Mouse (Mus musculus): ENCODE measurements around the gene Clhc1. TPM values are rescaled to one million over a fixed set of nuclear protein-coding genes. Genes with fewer than 3 reads are reported as not detected.
A peak's percentile ranks its signal among the peaks of the same experiment; 100 is the strongest.
"Not testable (repeated sequence)": the region's sequence is repeated elsewhere in the genome, so short reads cannot be mapped to it uniquely, and the experiment has no call there.

Clhc1 gene
- total RNA-seq (2021) = under 1 TPM; 0.17 to 0.26 TPM
- long read RNA-seq, experiment 1 = 0 reads
- long read RNA-seq, experiment 2 = 0 reads

DNA sequence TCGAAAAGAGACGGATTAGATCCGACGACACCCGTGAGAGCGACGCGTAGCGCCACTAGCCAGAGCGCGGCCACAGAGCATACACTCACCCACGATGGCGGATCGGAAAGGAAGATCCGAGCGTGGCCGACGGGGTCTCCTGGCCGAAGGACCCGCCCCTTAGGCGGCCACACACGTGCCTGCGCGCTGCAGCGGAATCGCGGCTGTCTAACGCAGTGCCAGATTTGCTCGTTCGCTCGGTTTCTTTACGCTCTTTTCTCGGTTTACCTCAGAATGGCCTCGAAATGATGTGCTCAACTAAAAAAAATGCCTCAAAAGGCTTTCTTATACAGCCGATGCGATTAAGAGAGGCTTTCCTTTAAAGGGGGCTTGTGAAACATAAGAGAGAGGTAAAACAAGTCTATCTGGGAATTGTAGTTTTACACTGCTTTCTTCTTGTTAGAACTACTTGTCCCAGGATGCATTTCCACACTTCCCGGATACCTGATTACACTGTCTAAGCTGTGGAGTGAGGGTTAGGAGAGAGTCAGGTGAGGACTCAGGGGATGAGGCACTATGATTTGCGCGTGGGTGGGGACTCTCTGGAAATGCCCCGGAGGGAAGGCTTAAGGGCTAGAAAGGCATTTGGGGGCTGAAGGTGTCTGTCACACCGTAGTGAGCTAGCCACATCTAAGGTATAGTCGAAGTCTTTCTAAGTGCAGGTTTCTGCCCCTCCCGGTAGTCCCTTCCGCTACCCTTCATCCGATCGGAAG is at the start of gene Clhc1, which contains the start of gene Rps27a:
Gene Clhc1 (plus strand): TSS at position 199 of the 752 bp plus-strand sequence.
Gene Rps27a (minus strand): TSS at position 358 of the 752 bp plus-strand sequence.
- DNase-seq (ENCODE audit: low spot score in 2 of 2) = peak; percentile 80 to 97

DNA sequence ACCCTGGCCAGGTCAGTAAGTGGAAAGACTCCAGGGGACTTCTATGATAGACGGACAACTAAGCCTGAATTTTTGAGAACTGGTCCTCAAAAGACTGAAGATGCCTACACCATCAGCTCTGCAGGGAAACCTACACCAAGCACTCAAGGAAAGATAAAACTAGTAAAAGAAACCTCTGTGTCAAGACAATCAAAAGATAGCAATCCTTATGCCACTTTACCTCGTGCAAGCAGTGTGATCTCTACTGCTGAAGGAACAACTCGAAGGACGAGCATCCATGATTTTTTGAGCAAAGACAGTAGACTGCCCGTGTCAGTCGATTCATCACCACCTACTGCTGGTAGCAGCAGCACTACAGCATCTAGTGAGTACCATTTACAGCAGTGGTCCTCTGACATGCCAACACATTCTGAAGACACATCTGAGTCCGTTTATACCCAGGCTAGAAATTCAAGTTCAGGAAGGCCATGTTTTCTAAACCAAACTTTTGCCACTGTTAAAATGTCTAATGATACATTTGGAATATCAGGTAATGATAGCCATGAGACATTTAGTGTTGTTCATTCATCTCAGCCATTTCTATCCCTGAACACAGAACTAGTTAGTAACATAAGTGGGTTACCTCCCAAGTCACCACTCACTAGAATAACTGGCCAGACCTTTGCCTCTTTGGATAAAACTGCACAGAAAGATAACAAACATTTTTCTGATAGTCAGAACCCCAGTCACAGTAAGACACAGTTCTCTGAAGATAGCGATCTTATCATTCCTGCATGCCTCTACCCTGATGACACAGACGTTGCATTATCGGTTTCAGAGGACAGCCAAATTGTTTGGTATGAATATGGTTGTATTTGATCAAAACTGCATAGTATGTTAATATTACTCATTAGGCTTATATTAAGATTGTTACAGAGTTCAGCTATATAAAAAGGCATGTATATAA is 43.5 kb upstream of the Clhc1 start:
- DNase-seq (ENCODE audit: low spot score in 2 of 2) = no peak

- no peak for DNase-seq (ENCODE audit: low spot score in 2 of 2)
Observed at GRCm38 (mm10) chr11:29504899-29505625, 42.7 kb upstream of the Clhc1 start.

GRCm38 (mm10) chr11:29509421-29509820 is 38.3 kb upstream of the Clhc1 start:
- no peak for DNase-seq (ENCODE audit: low spot score in 2 of 2)

GRCm38 (mm10) chr11:29512818-29513535 is 34.8 kb upstream of the Clhc1 start:
- DNase-seq (ENCODE audit: low spot score in 2 of 2) = no peak

GRCm38 (mm10) chr11:29514325-29514681 is 33.4 kb upstream of the Clhc1 start:
- no peak for DNase-seq (ENCODE audit: low spot score in 2 of 2)

DNA sequence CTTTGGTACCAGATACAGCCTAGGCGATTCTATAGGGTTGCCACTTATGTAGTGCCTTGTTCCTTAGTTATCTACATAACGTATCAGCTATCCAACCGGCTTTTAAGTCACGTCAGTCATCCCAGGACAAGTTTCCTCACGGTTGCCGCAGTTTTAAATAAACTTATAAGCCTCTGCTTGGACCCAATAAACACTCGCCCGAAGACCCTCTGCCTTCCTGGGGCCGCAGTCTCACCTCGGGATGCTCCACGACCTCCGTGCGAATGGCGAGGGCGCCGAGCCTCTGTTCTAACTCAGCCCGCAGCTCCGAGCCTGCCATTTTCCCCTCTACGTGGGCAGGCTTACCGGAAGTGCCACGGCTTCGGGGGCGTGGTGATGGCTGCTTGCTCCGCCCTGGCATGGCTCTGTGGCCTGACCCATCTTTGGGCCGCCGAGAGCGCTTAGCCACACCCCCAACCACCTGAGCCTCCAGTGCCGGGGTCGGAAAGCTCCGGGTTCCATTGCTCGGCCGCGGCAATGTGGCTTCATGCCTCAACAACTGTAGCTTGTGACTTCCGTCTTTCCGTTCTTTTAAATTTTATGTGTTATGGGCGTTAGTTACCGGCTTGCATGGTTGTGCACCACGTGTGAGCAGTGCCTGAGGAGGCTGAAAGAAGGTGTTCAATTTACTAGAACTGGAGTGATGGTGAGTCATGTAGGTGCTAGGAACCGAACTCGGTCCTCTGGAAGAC is 32.9 kb upstream of the Clhc1 start, which contains the start of gene Prorsd1:
Gene Prorsd1 (minus strand): TSS at position 352 of the 731 bp plus-strand sequence.
- DNase-seq (ENCODE audit: low spot score in 2 of 2) = peak; percentile 76 to 89

GRCm38 (mm10) chr11:29525988-29526794 is 21.6 kb upstream of the Clhc1 start, which contains the start of gene Mtif2:
TSS of gene Mtif2 (plus strand) at chr11:29526408.
- DNase-seq (ENCODE audit: low spot score in 2 of 2) = peak; percentile 66 to 77

DNA sequence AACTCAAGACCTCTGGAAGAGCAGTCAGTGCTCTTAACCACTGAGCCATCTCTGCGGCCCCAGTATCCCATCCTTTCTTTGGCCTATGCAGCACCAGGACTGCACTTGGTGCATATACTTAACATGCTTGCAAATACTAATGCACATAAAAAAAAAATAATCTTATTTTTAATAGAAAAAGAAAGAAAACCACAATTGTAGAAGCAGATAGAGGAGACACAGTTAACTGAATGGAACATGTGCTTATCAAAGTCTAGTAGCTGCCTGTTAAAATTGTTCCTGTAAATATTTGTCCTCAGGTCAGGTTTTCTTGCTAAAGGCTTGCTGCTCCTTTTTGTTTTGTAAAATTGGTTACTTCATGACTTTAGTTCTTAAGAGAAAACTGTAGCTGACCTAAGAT is 9.5 kb upstream of the Clhc1 start:
- no peak for DNase-seq (ENCODE audit: low spot score in 2 of 2)

DNA sequence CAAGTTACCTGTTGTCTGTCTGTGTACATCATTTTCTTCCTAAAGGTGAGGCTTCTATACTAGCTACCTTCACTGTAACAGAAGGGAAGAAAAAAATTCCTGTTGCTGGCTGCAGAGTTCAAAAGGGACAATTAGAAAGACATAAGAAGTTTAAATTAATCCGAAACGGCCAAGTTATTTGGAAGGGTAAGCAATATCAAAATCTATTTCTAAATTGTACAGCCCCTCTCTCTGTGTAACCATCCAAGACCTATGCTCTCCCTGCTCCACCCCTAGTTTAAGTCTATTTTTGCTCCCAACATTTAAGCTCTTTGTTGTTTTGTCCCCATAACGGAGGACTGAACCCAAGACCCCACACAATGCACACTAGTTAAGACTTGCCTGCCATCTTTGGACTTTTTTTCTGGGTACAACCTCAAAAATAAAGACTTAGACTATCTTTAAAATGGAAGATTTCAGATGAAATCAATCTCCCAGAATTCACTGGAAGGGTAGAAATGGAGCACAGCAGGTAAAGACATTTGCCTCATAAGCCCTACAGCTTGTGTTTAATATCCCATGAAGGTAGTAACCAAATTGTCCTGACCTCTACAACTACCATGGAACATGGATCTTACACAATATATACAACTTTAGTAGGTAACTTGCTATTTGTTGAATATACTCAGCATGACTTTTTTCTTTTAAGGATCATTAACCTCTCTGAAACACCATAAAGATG is 3.4 kb upstream of the Clhc1 start:
- DNase-seq (ENCODE audit: low spot score in 2 of 2) = no peak

DNA sequence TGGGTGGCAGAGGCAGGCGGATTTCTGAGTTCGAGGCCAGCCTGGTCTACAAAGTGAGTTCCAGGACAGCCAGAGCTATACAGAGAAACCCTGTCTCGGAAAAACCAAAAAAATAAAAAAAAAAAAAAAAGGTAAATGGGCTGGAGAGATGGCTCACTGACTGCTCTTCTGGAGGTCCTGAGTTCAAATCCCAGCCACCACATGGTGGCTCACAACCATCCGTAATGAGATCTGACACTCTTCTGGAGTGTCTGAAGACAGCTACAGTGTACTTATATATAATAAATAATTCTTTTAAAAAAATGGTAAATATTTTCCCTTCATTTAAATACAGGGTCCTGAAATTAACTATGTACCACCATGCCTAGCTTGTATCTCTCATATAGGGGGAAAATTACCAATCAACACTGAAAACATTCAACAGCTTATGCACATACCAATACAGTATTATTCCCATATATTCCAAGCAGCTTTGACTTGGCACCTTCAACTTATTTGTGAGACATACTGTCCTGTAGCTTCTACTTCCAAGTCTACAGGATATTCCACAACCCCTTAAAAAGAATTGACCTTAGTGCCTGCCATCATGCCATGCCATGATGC is 2.5 kb upstream of the Clhc1 start:
- DNase-seq (ENCODE audit: low spot score in 2 of 2) = not testable (repeated sequence)

DNA sequence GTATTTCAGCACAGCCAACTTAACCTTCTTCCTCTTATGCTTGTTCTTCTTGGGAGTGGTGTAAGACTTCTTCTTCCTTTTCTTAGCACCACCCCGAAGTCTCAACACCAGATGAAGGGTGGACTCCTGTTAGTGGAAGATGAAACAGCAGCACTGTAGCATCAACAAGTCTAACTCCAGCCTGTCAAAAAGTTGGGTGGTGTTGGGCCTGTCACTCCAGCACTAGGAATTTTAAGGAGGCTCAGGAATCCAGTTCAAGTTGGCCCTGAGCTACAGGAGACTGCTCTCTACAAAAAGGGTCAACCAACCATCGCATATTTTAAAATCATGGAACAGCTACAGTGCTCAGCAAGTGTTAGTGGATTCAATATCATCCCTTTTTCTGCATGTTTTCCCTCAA is 1.5 kb upstream of the Clhc1 start:
- not testable (repeated sequence) for DNase-seq (ENCODE audit: low spot score in 2 of 2)

DNA sequence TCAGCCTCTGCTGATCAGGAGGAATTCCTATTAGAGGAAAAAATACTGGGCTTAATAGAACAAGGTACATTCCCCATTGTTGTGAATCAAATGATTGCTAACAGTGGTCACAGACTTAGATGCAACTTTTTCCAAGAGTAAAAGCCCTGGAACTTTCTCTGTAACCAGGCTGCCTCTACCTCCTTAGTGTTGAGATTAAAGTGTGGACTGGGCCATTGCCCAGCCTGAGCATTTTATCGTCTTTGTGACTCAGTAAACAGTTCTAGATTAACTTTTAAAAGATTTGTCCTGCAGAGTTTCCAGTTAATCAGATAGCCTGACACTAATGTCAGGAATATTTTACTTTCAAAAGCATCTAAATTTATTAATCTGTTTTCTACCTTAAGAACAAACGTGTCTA is 988 bp upstream of the Clhc1 start:
- no peak for DNase-seq (ENCODE audit: low spot score in 2 of 2)

GRCm38 (mm10) chr11:29547249-29547751 is 450 bp upstream of the Clhc1 start:
- DNase-seq (ENCODE audit: low spot score in 2 of 2) = no peak

DNA sequence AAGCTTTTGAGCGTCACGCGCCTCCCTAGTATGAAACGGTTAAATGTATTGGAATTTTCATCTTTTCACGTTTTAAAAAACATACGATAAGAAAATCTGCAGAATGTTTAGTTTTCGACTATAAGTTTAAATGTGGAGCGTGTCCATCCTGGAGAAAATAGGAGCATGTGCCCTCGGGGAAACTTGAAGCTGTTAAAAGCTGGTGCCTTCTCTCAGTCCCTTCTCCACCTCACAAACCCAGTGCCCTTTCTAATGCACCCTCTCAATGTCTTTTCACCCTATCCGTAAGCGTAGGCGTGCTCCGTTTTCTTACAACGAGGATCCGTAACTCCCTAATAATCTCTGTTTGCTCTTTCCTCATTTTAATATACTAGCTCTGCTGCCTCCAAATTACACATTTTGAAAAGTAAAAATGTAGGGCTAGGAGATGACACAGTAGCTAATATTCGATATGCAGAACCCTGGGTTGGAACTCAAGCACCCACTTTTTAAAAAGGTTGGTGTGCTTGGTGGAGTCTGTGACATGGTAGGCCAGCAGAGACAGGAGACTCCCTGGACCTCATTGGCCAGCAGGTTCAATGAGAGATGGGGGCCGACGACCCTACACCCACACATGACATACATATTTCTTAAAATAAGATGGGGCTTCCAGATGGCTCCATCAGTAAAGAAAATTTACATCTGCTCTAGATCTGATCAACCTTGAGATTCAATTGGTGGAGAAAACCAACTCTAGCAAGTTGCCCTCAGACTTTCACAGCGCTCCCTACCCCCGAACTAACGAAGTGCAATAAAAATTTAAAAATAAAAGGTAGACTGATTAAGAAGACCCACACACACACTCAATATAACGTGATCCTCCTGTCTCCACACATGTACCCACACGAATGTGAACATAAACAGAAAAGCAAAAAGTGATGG is 1.0 kb downstream of the Clhc1 start:
- peak in 1 of 2 experiments; percentile 9 for DNase-seq (ENCODE audit: low spot score in 2 of 2)

- DNase-seq (ENCODE audit: low spot score in 2 of 2) = no peak
Observed at GRCm38 (mm10) chr11:29549425-29549778, 1.7 kb downstream of the Clhc1 start.

- no peak for DNase-seq (ENCODE audit: low spot score in 2 of 2)
Observed at GRCm38 (mm10) chr11:29560452-29560851, 12.7 kb downstream of the Clhc1 start.

Measured in gastrocnemius, postnatal 4 days (tissue).